Mouse (Mus musculus): ENCODE data around the gene Borcs6.

Borcs6 gene

GRCm38 (mm10) chr11:69071262-69071661, 11.7 kb downstream of the Borcs6 start:
- no peak for DNase-seq (ENCODE audit: low spot score)

- DNase-seq (ENCODE audit: low spot score), result no peak
Observed at GRCm38 (mm10) chr11:69072234-69072633, 12.7 kb downstream of the Borcs6 start.

GRCm38 (mm10) chr11:69072666-69073064, 13.1 kb downstream of the Borcs6 start:
- no peak for DNase-seq (ENCODE audit: low spot score)

GRCm38 (mm10) chr11:69073065-69073888, 13.8 kb downstream of the Borcs6 start:
- peak; percentile 96 for DNase-seq (ENCODE audit: low spot score)

GRCm38 (mm10) chr11:69073951-69074775, 14.6 kb downstream of the Borcs6 start:
- no peak for DNase-seq (ENCODE audit: low spot score)

- no peak for DNase-seq (ENCODE audit: low spot score)
Observed at GRCm38 (mm10) chr11:69074776-69075069, 15.2 kb downstream of the Borcs6 start.

GRCm38 (mm10) chr11:69075764-69076479, 16.4 kb downstream of the Borcs6 start:
- DNase-seq (ENCODE audit: low spot score), result no peak

- DNase-seq (ENCODE audit: low spot score), result no peak
Observed at GRCm38 (mm10) chr11:69076572-69076971, 17.1 kb downstream of the Borcs6 start.

GRCm38 (mm10) chr11:69077316-69077715, 17.8 kb downstream of the Borcs6 start:
- no peak for DNase-seq (ENCODE audit: low spot score)

- no peak for DNase-seq (ENCODE audit: low spot score)
Observed at GRCm38 (mm10) chr11:69078041-69078440, 18.5 kb downstream of the Borcs6 start.

GRCm38 (mm10) chr11:69078805-69079438, 19.4 kb downstream of the Borcs6 start:
- DNase-seq (ENCODE audit: low spot score), result no peak

- DNase-seq (ENCODE audit: low spot score), result no peak
Observed at GRCm38 (mm10) chr11:69080102-69080854, 20.8 kb downstream of the Borcs6 start.

- no peak for DNase-seq (ENCODE audit: low spot score)
Observed at GRCm38 (mm10) chr11:69080855-69081222, 21.3 kb downstream of the Borcs6 start.

GRCm38 (mm10) chr11:69081613-69082012, 22.1 kb downstream of the Borcs6 start:
- no peak for DNase-seq (ENCODE audit: low spot score)

GRCm38 (mm10) chr11:69085608-69086007, 26.1 kb downstream of the Borcs6 start:
- no peak for DNase-seq (ENCODE audit: low spot score)

GRCm38 (mm10) chr11:69086390-69086789, 26.9 kb downstream of the Borcs6 start:
- no peak for DNase-seq (ENCODE audit: low spot score)

GRCm38 (mm10) chr11:69087082-69087481, 27.6 kb downstream of the Borcs6 start:
- no peak for DNase-seq (ENCODE audit: low spot score)

- DNase-seq (ENCODE audit: low spot score), result no peak
Observed at GRCm38 (mm10) chr11:69087597-69087996, 28.1 kb downstream of the Borcs6 start.

GRCm38 (mm10) chr11:69088103-69088855, 28.8 kb downstream of the Borcs6 start, which contains the start of gene Vamp2:
Gene Vamp2, plus strand, starts transcription at chr11:69088490.
- peak; percentile 93 for DNase-seq (ENCODE audit: low spot score)

GRCm38 (mm10) chr11:69088856-69089615, 29.5 kb downstream of the Borcs6 start:
- no peak for DNase-seq (ENCODE audit: low spot score)

All from retina, embryonic 14.5 days (tissue).